Mouse (Mus musculus) embryonic facial prominence, embryonic 15.5 days (tissue): ENCODE measurements around the gene Rabgef1. TPM values are rescaled to one million over a fixed set of nuclear protein-coding genes. Genes with fewer than 3 reads are reported as not detected.

Experiments
- ATAC-seq: fragments of 200-750 bp; cut with Nextera tagmentation; 2 replicates; pipeline ENCODE4 v1.8.0; 2017; ENCODE audit warnings: low read depth, moderate TSS enrichment; ENCODE audit not compliant: insufficient number of reproducible peaks, low FRiP score, low TSS enrichment
- H3K27ac ChIP-seq: fragments of 300-500 bp; sonication (generic); replicated peaks from 2 replicates; pipeline ENCODE4 v1.5.1; 2015; ENCODE audit warnings: mild to moderate bottlenecking, inconsistent platforms
- H3K27me3 ChIP-seq: fragments of 300-500 bp; sonication (generic); 2 replicates; pipeline ENCODE4 v1.6.1; 2015; ENCODE audit warnings: inconsistent platforms
- H3K36me3 ChIP-seq: fragments of 300-500 bp; sonication (generic); 2 replicates; pipeline ENCODE4 v1.6.1; 2015; ENCODE audit warnings: mild to moderate bottlenecking, inconsistent platforms
- H3K4me1 ChIP-seq: fragments of 300-500 bp; sonication (generic); 2 replicates; pipeline ENCODE4 v1.6.1; 2015; ENCODE audit warnings: inconsistent platforms
- H3K4me2 ChIP-seq: fragments of 300-500 bp; sonication (generic); replicated peaks from 2 replicates; pipeline ENCODE4 v1.6.1; 2015; ENCODE audit warnings: mild to moderate bottlenecking, inconsistent platforms
- H3K4me3 ChIP-seq: fragments of 300-500 bp; sonication (generic); replicated peaks from 2 replicates; pipeline ENCODE4 v1.5.1; 2015; ENCODE audit warnings: mild to moderate bottlenecking, inconsistent platforms
- H3K9ac ChIP-seq: fragments of 300-500 bp; sonication (generic); 2 replicates; pipeline ENCODE4 v1.6.1; 2015; ENCODE audit warnings: inconsistent platforms
- H3K9me3 ChIP-seq: fragments of 300-500 bp; sonication (generic); replicated peaks from 2 replicates; pipeline ENCODE4 v1.6.1; 2016; ENCODE audit warnings: inconsistent platforms
- WGBS: fragments of 180-500 bp; shearing (Covaris S2); methylation state at CpG from one replicate; pipeline ENCODE4 v1.1.7; 2015; 5-methylcytosine and 5-hydroxymethylcytosine counted together
- polyA plus RNA-seq: library from polyadenylated mRNA; unstranded; fragments of >200 nt; fragmentation: Nextera tagmentation; extraction: Ambion mirVana; gene quantifications from 2 replicates; pipeline ENCODE4 v1.2.1, GENCODE M21; 2015

The Rabgef1 gene
- polyA plus RNA-seq, 1 experiment from 2014 or later: 30.1 TPM

- Histone ChIP-seq H3K4me3 (peak within 1 kb of the TSS; percentile 66), H3K4me2 (peak within 1 kb of the TSS; percentile 95), H3K27me3 (no peaks in the 10 kb centered on the region), H3K36me3 (peaks cover 10% of the 10 kb centered on the region; the same call in 1 of the 2 replicates), H3K9me3 (no peaks in the 10 kb centered on the region), H3K27ac (peak within 1 kb of the TSS; percentile 79), H3K9ac (peak within 1 kb of the TSS; percentile 64), H3K4me1 (peaks cover 27% of the 10 kb centered on the region)
- under 1% methylated on average over 66 of the region's 66 CpGs for WGBS
- ATAC-seq: peak; percentile 97
Measured at GRCm38 (mm10) chr5:130144334-130145312, 27.0 kb upstream of the Rabgef1 start, which contains the start of gene Kctd7. Gene Kctd7 (plus strand): TSS chr5:130144861.

- peak overlapping the region; percentile 95 for H3K4me2 ChIP-seq
- H3K27ac ChIP-seq: no peak overlapping the region
- ATAC-seq: no peak
- peaks cover 27% of the 10 kb centered on the region for H3K4me1 ChIP-seq
- H3K27me3 ChIP-seq: no peaks in the 10 kb centered on the region
- 73% methylated on average over 8 of the region's 8 CpGs for WGBS
- peaks cover 16% of the 10 kb centered on the region for H3K36me3 ChIP-seq
- H3K9ac ChIP-seq: no peak overlapping the region
- no peaks in the 10 kb centered on the region for H3K9me3 ChIP-seq
- H3K4me3 ChIP-seq: no peak overlapping the region
Measured at GRCm38 (mm10) chr5:130145961-130146360, 25.6 kb upstream of the Rabgef1 start.

GRCm38 (mm10) chr5:130149726-130150310 lies 21.8 kb upstream of the Rabgef1 start:
- Histone ChIP-seq H3K36me3 (peaks cover 39% of the 10 kb centered on the region), H3K4me1 (peaks cover 11% of the 10 kb centered on the region), H3K27ac (no peak overlapping the region), H3K9ac (no peak overlapping the region), H3K4me2 (no peak overlapping the region), H3K9me3 (no peaks in the 10 kb centered on the region), H3K4me3 (no peak overlapping the region), H3K27me3 (no peaks in the 10 kb centered on the region)
- 73% methylated on average over 7 of the region's 7 CpGs for WGBS
- no peak for ATAC-seq

- 86% methylated on average over 2 of the region's 2 CpGs for WGBS
- ATAC-seq: no peak
- Histone ChIP-seq H3K4me3 (no peak overlapping the region), H3K36me3 (peaks cover 33% of the 10 kb centered on the region), H3K9ac (no peak overlapping the region), H3K4me2 (no peak overlapping the region), H3K27me3 (no peaks in the 10 kb centered on the region), H3K27ac (no peak overlapping the region), H3K4me1 (no peaks in the 10 kb centered on the region), H3K9me3 (no peaks in the 10 kb centered on the region)
Measured at GRCm38 (mm10) chr5:130154286-130154685, 17.3 kb upstream of the Rabgef1 start.

- Histone ChIP-seq H3K4me2 (no peak overlapping the region), H3K4me3 (no peak overlapping the region), H3K36me3 (0 out of 2 replicates have a peak, but pooled peaks cover 2% of the 10 kb centered on the region), H3K9ac (no peak overlapping the region), H3K27ac (no peak overlapping the region), H3K4me1 (no peaks in the 10 kb centered on the region), H3K27me3 (no peaks in the 10 kb centered on the region), H3K9me3 (no peaks in the 10 kb centered on the region)
- 73% methylated on average over 4 of the region's 4 CpGs for WGBS
- no peak for ATAC-seq
Measured at GRCm38 (mm10) chr5:130158545-130158944, 13.1 kb upstream of the Rabgef1 start.

GRCm38 (mm10) chr5:130159761-130160201 lies 11.8 kb upstream of the Rabgef1 start:
- no peak overlapping the region for H3K27ac ChIP-seq
- WGBS: 62% methylated on average over 7 of the region's 7 CpGs
- no peak overlapping the region for H3K9ac ChIP-seq

GRCm38 (mm10) chr5:130163670-130164069 lies 7.9 kb upstream of the Rabgef1 start:
- no peak overlapping the region for H3K27ac ChIP-seq
- WGBS: 2% methylated on average over 7 of the region's 7 CpGs
- H3K4me2 ChIP-seq: no peak overlapping the region
- no peaks in the 10 kb centered on the region for H3K36me3 ChIP-seq
- H3K4me1 ChIP-seq: no peaks in the 10 kb centered on the region
- no peaks in the 10 kb centered on the region for H3K27me3 ChIP-seq
- H3K9me3 ChIP-seq: no peaks in the 10 kb centered on the region
- no peak for ATAC-seq
- H3K9ac ChIP-seq: no peak overlapping the region
- no peak overlapping the region for H3K4me3 ChIP-seq

More at GRCm38 (mm10) chr5:130159761-130160201, 11.8 kb upstream of the Rabgef1 start:
- Histone ChIP-seq H3K27me3 (no peaks in the 10 kb centered on the region), H3K36me3 (no peaks in the 10 kb centered on the region), H3K4me1 (no peaks in the 10 kb centered on the region), H3K4me2 (no peak overlapping the region), H3K4me3 (no peak overlapping the region), H3K9me3 (no peaks in the 10 kb centered on the region)
- ATAC-seq: no peak

- H3K27ac ChIP-seq: no peak overlapping the region
- H3K27me3 ChIP-seq: no peaks in the 10 kb centered on the region
- WGBS: 72% methylated on average over 4 of the region's 4 CpGs
- no peaks in the 10 kb centered on the region for H3K4me1 ChIP-seq
- H3K9ac ChIP-seq: no peak overlapping the region
- no peak overlapping the region for H3K4me3 ChIP-seq
- no peak for ATAC-seq
- no peak overlapping the region for H3K4me2 ChIP-seq
- no peaks in the 10 kb centered on the region for H3K9me3 ChIP-seq
- H3K36me3 ChIP-seq: no peaks in the 10 kb centered on the region
Measured at GRCm38 (mm10) chr5:130165213-130165612, 6.4 kb upstream of the Rabgef1 start.

- no peak for ATAC-seq
- H3K9me3 ChIP-seq: no peaks in the 10 kb centered on the region
- WGBS: 48% methylated on average over 6 of the region's 6 CpGs
- no peak overlapping the region for H3K27ac ChIP-seq
- no peaks in the 10 kb centered on the region for H3K27me3 ChIP-seq
- H3K4me2 ChIP-seq: no peak overlapping the region
- peaks cover 24% of the 10 kb centered on the region for H3K4me1 ChIP-seq
- H3K4me3 ChIP-seq: no peak overlapping the region
- no peaks in the 10 kb centered on the region for H3K36me3 ChIP-seq
- no peak overlapping the region for H3K9ac ChIP-seq
Measured at GRCm38 (mm10) chr5:130169109-130169508, 2.5 kb upstream of the Rabgef1 start.

GRCm38 (mm10) chr5:130170666-130171422 lies 754 bp upstream of the Rabgef1 start:
- H3K4me3 ChIP-seq: peak overlapping the region; percentile 74
- ATAC-seq: no peak
- H3K36me3 ChIP-seq: no peaks in the 10 kb centered on the region
- no peaks in the 10 kb centered on the region for H3K27me3 ChIP-seq
- H3K4me2 ChIP-seq: peak overlapping the region; percentile 68
- peak overlapping the region; percentile 81 for H3K27ac ChIP-seq
- H3K9ac ChIP-seq: peak overlapping the region; percentile 56
- peaks cover 24% of the 10 kb centered on the region for H3K4me1 ChIP-seq
- WGBS: 17% methylated on average over 6 of the region's 6 CpGs
- no peaks in the 10 kb centered on the region for H3K9me3 ChIP-seq
